Mouse (Mus musculus): ENCODE data around the gene Ipo9.
A peak's percentile ranks its signal among the peaks of the same experiment; 100 is the strongest.

Ipo9 gene

DNA sequence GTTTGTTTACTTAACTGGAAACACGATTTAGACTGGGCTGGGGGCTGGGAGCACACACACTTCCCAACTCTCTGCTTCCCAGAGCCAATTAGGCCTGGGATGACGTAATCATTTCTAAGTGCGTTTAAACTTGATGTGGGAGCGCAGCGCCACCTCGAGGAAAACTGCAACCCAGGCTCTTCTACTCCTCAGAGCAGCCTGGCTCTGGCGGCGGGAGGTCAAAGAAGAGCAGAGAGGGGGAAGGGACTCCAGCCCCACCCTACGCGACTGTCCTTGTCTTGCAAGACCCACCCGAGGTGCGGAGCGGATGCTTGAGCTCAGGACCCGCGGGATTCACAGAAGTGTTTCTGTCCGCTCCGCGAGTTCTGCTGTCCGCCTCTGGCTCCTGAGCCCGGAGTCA lies 62.1 kb downstream of the Ipo9 start:
- peak; percentile 56 for DNase-seq (ENCODE audit: extremely low read depth, low read depth)

DNA sequence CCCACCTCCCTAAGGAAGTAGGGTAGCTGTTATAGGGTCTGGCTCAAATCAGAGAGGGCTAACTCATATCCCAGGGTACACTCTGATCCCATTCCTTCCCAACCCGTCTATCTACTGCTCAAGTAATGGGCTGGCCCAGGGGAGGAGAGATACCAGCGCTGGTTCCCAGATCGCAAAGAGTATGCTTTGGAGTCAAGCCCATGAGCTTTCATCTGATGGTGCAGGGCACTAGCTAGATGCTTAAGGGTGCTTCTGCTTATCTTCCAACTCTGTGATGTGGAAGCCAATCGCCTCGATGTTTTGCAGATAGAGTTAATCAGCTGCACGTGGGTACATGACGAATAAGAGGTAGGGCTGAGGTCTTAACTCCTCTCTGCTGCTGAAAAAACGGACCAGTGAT lies 62.7 kb downstream of the Ipo9 start:
- no peak for DNase-seq (ENCODE audit: extremely low read depth, low read depth)

DNA sequence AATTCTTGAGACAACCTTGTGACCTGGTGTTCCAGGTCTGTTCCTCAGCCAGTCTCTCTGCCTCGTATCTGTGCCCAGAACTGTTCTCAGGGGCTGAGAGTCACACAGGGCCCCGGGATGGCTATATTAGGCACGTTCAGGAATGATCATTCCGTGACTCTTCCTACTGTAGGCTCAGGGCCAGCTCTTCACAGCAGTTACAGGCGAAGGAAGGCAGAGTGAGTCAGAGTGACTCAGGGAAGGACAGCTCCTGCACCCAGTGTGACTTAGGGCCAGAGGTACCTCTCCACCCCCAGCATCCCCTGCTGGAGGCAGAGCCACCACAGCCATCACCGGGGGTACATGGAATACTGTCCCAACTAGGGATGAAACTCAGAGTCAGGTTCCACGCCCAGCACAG lies 63.3 kb downstream of the Ipo9 start:
- no peak for DNase-seq (ENCODE audit: extremely low read depth, low read depth)

DNA sequence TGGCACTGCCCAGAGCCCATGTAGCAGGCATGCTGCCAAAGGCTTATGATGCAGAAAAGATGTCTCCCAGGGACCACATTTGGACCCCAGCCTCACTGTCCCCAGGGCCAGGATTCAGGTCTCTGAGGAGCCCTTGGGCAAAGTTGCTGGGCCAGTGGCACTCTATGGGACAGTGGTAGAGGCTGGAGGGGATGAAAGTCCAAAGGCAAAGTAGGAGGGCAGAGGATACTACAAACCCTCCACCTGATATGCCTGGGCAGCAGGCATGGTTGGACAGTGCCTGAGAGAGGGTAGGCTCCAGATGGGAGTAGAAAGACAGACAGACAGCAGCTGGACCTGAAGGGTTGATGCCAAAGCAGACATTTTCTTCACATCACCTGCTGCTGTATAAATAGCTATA lies 63.9 kb downstream of the Ipo9 start:
- DNase-seq (ENCODE audit: extremely low read depth, low read depth) = no peak

DNA sequence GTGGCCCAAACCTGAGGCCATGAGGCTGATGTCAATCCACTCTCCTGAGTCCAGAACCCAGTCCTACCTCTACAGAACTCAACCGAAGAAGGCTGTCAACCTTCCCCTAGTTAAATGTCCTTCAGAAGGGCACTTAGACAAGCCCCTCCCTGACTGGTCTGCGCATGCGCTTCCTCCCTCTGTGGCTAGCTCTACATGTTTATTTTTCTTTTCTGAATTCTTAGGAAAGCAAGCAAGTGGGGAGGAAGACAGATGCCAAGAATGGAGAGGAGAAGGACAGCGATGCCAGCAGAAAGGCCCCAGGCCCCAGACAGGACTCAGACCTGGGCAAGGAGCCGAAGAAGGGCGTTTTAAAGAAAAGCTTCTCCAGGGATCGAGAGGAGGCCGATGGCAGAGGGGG lies 66.9 kb downstream of the Ipo9 start:
- DNase-seq (ENCODE audit: extremely low read depth, low read depth) = no peak

DNA sequence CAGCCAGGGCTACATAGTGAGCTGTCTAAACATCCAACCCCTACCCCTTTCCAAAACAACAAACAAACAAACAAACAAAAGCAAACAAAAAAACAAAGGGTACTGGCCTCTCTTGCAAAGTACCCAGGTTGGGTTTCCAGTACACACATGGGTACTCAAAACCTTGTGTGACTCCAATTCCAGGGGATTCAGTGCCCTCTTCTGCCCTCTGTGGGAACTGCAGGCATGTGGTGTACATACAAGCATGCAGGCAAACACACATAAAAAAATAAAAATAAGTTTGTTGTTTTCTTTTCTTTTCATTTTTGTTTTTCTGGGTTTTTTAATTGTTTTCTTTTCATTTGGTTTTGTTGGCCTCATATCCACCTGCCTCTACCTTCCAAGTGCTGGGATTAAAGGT lies 68.2 kb downstream of the Ipo9 start:
- no peak for DNase-seq (ENCODE audit: extremely low read depth, low read depth)

DNA sequence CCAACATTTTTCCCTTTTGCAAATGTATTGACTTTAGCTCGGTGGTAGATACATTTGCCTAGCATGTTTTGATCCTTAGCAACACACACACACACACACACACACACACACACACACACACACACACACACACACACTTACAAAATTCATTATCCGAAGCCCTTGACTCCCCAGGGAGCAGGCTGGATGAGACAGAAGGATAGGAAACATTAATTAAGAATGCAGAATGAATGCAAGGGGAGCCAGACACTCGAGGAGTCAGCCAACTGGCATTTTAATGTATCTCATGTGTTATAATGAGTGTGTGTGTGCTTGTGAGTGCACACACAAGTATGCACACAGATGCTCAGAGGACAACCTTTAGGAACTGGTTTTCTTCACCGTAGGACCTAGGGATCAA lies 68.8 kb downstream of the Ipo9 start:
- DNase-seq (ENCODE audit: extremely low read depth, low read depth) = no peak

DNA sequence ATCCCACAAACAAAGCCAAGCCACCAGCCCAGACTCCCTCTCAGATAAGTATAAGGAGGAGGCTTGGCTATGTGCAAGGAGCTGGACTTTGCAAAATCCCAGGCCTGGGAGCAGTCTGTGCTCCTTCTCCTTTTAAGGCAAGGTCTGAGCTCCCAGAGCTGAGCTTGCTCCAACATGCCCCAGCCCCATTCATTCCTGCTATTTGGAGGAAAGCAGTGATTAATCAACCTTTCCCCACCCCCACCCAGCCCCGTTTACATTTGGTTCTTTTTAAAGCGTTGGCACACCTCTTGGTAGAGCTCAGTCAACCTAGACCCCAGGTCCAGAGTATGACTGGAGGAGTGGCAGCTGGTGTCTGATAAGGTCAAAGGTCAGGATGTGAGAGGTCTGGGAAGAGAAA lies 71.2 kb downstream of the Ipo9 start:
- no peak for DNase-seq (ENCODE audit: extremely low read depth, low read depth)

DNA sequence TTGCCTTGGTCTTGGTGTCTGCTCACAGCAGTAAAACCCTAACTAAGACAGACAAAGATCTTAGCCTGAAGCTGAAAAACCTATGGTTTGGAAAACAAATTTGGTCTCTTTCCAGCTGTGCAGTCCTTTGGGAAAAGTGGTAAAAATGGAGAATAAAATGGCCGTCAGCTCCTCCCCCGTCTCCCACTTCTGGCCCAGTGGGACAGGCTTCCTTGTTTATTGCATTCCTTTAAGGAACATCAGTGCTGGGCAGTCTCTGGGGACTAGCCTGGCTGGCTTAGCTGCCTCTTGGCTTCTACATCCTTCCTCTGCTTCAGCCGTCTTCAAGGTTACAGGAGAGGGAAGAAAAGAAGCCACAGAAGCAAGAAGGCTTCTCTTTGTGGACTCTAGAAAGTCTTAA lies 78.3 kb downstream of the Ipo9 start:
- no peak for DNase-seq (ENCODE audit: extremely low read depth, low read depth)

DNA sequence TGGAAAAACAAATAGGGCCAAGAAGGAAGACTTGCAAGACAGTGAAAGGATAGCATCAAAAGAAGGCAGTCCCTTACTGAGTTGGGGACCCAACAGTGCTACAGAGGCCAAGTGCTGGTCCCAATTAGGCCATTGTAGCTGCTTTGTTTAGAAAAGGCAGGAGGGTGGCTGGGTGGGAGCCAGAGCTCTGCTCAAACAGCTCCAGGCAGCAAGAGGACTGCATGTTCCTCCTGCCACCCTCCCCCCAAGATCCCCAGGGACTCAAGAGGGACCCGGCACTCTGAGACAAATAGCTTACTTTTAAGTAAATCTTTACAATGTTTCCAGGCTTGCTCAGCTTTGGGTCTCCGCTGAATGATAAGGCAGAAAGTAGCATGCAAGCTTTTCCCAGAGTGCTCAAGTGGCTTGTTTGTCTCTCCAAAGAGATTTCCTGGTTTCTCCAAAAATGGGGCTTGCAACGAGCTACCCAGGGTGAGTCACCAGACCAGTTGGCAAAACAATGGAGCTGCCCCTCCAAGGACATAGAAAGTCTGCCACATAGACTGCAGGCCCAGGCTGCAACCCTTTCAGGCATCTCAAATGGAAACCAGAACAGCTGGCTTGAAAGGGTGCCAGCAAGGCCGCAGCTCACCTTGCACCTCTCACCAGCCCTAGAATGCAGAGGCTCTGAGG lies 82.7 kb downstream of the Ipo9 start:
- DNase-seq (ENCODE audit: extremely low read depth, low read depth) = no peak

DNA sequence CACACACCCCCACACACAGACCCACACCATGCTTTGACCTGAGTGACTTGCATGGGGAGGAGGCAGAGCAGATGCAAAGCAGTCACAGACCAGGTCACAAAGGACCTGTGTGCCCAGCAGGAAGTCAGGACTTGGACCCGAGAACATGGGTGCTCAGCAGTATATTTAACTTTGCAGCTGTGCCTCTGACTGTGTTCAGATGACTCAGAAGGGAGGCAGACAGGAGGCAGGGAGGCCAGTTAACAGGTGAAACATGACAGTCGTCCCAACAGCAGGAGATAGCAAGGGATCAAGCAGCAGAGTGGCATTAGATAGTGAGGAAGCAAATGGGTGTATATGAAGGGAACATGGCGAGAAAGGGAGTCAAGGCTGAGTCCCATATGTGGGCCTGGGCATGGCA lies 83.4 kb downstream of the Ipo9 start:
- DNase-seq (ENCODE audit: extremely low read depth, low read depth) = no peak

DNA sequence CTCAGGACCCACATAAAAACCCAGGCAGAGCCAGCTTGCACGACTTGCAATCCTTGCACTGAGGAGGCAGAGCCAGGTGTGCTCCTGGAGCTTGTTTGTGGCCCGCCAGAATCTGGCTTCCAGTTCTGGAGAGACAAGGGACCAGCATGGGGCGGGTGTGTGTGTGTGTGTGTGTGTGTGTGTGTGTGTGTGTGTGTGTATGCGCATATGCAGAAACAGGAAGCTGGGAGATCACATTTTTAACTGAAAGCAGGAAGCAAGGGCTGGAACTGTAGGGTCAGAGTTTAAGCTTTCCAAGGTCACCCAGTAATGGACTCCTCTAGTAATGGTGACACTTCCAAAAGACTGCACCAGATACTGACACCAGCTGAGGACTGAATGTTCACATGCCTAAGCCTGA lies 86.3 kb downstream of the Ipo9 start:
- peak; percentile 31 for DNase-seq (ENCODE audit: extremely low read depth, low read depth)

DNA sequence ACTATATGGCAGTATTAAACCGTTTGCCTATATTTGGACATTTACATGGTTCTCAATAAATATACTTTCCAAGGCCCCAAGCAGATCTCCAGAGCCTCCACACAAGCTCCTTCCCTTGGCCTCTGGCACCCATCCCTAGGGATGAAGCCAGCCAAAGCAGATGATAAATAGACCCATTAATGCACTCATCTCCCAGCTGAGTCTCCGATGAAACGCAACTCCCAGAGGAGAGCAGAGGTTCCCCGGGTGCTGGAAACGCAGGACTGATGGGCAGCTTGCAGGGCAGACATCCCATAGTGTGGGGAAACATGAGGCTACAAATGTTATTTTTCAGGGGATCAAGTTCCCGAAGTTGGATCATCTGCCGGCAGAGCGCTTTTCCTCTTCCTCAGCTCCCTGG lies 88.4 kb downstream of the Ipo9 start:
- DNase-seq (ENCODE audit: extremely low read depth, low read depth) = no peak

Measured in MEL-GATA-1-ER (cell line).